Mouse (Mus musculus) forebrain, embryonic 10.5 days (tissue): ENCODE measurements around the gene Ncf1. TPM values are rescaled to one million over a fixed set of nuclear protein-coding genes. Genes with fewer than 3 reads are reported as not detected.

Source experiments
- DNase-seq: peaks from one replicate; pipeline ENCODE4 v3.0.0-alpha.2; 2017; ENCODE audit warnings: low spot score; ENCODE audit errors: extremely low spot score
- H3K27ac ChIP-seq: fragments of 300-500 bp; sonication (generic); 2 replicates; pipeline ENCODE4 v1.5.1; 2016; ENCODE audit warnings: mild to moderate bottlenecking
- H3K27me3 ChIP-seq: fragments of 300-500 bp; sonication (generic); 2 replicates; pipeline ENCODE4 v1.6.1; 2016; ENCODE audit warnings: mild to moderate bottlenecking; ENCODE audit not compliant: poor library complexity, severe bottlenecking
- H3K36me3 ChIP-seq: fragments of 300-500 bp; sonication (generic); replicated peaks from 2 replicates; pipeline ENCODE4 v1.6.1; 2016; ENCODE audit warnings: mild to moderate bottlenecking, moderate library complexity
- H3K4me1 ChIP-seq: fragments of 300-500 bp; sonication (generic); 2 replicates; pipeline ENCODE4 v1.6.1; 2016
- H3K4me3 ChIP-seq: fragments of 300-500 bp; sonication (generic); 2 replicates; pipeline ENCODE4 v1.5.1; 2016; ENCODE audit warnings: mild to moderate bottlenecking, moderate library complexity
- H3K9me3 ChIP-seq: fragments of 300-500 bp; sonication (generic); 2 replicates; pipeline ENCODE4 v1.6.1; 2016; ENCODE audit warnings: mild to moderate bottlenecking, moderate library complexity
- WGBS: fragments of 180-500 bp; shearing (Covaris S2); methylation state at CpG from one replicate; pipeline ENCODE4 v1.1.7; 2016; 5-methylcytosine and 5-hydroxymethylcytosine counted together
- polyA plus RNA-seq: library from polyadenylated mRNA; unstranded; fragments of >200 nt; fragmentation: Nextera tagmentation; extraction: Ambion mirVana; gene quantifications from 2 replicates; pipeline ENCODE4 v1.2.1, GENCODE M21; 2016

The Ncf1 gene
- polyA plus RNA-seq, 1 experiment from 2014 or later, result 2.4 TPM

DNA sequence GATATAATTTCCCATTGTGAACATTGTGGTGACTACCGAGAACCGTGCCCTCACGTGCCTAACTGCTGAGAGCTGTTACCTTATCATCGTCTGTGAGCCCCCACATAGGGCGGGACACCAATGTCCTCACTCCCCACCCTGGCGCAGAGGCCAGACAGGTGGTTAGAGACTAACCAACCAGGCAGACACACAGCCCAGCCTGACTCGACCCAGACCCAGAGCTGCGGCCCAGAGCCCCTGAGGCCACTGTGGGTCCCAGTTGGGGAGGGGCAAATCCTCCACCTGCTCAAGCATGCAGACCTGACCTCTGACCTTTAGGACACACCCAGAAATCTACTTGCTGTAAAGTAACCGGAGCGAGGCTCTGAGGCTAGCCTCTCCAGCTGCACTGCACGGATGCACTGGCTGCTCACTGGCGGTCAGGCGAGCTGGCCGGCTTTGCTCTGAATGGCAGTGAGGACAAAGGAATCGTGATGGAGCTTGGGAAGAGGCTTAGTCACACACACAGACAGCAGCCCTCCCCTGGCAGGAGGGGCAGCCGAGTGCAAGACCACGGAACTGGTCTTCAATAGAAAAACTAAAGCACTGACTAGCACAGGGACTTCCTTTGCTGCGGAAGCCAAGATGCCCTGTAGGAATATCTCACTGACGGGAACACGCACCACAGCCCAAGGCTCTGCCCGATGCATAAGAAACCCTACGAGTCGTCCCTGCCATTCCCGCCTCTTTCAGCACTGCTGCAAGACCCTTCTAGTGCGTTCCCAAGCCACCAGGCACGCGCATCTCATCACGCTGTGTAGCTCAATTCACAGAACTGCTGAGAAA, 8.7 kb upstream of the Ncf1 start:
- Histone ChIP-seq H3K36me3 (peaks cover 87% of the 10 kb centered on the region), H3K27me3 (no peaks in the 10 kb centered on the region), H3K4me1 (peaks cover 42% of the 10 kb centered on the region), H3K27ac (peak overlapping the region; percentile 84), H3K4me3 (no peak overlapping the region; the same call in 1 of the 2 replicates), H3K9me3 (no peaks in the 10 kb centered on the region)
- WGBS, result 61% methylated on average over 28 of the region's 28 CpGs
- DNase-seq, result peak; percentile 75

DNA sequence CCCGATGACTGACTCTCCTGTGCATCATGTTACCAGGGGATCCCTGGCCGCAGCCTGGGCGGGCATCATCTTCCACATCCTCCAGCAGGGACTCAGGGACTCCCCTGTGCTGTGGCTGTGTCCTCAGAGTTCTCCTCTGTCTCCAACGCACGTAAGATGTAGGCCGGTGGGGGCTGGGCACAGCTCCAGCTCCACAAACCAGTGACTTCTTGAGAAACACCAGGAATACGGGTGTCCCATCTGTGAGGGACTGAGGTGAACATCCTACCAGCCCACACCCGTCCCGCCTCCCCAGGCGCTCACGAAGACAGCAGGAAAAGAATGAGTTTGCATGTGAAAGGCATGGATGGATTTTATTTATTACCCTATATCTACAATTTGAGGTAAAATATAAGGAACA, 8.1 kb upstream of the Ncf1 start:
- H3K27ac ChIP-seq, result peak overlapping the region; percentile 84
- H3K4me1 ChIP-seq, result peaks cover 49% of the 10 kb centered on the region
- H3K36me3 ChIP-seq, result peaks cover 80% of the 10 kb centered on the region

DNA sequence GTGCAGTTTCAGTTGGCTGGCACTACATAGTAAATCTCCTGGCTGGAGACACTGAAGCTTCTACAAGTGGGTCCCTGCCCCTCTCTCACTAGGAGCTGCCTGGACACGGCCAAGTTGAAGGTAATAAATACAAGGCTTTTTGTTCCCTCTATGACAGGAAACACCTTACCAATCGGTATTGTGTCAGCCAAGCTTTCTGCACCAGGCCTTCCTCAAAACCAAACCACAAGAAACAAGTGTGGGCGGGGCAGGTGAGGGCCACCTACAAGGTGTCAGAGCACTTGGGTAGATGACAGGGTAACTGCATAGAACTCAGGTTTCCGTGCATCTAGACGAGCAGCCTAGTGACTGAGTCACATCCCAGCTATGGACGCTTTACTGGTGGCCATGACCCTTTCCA, 7.4 kb upstream of the Ncf1 start:
- no peak for DNase-seq
- Histone ChIP-seq H3K9me3 (no peaks in the 10 kb centered on the region), H3K36me3 (peaks cover 73% of the 10 kb centered on the region), H3K27me3 (no peaks in the 10 kb centered on the region), H3K4me1 (peaks cover 51% of the 10 kb centered on the region), H3K27ac (no peak overlapping the region), H3K4me3 (no peak overlapping the region)
- 96% methylated on average over 6 of the region's 6 CpGs for WGBS

More for the DNA sequence above, 8.1 kb upstream of the Ncf1 start:
- Histone ChIP-seq H3K4me3 (no peak overlapping the region), H3K9me3 (no peaks in the 10 kb centered on the region), H3K27me3 (no peaks in the 10 kb centered on the region)
- 96% methylated on average over 11 of the region's 11 CpGs for WGBS
- DNase-seq, result no peak

DNA sequence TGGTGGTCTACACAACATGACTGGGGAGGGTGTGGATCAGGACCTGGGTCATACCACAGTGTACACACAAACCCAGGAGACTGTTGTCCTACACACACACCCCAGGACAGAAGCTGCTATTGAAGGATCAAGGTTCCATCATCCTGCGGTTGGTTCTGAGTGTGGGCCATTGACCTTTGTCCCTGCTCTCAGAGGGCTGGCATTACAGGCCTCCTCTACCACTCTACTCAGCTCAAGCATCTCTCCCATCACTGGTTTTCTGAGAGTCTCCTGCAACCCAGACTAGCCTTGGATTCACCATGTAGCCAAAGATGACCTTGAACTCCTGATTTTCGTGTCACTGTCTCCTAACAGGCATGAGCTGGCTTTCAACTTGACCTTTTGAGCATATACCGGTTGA, 6.8 kb upstream of the Ncf1 start:
- WGBS, result 94% methylated on average over 3 of the region's 3 CpGs
- Histone ChIP-seq H3K36me3 (peaks cover 68% of the 10 kb centered on the region), H3K27me3 (no peaks in the 10 kb centered on the region), H3K9me3 (no peaks in the 10 kb centered on the region), H3K4me3 (no peak overlapping the region), H3K4me1 (peaks cover 51% of the 10 kb centered on the region), H3K27ac (no peak overlapping the region)
- DNase-seq, result no peak

DNA sequence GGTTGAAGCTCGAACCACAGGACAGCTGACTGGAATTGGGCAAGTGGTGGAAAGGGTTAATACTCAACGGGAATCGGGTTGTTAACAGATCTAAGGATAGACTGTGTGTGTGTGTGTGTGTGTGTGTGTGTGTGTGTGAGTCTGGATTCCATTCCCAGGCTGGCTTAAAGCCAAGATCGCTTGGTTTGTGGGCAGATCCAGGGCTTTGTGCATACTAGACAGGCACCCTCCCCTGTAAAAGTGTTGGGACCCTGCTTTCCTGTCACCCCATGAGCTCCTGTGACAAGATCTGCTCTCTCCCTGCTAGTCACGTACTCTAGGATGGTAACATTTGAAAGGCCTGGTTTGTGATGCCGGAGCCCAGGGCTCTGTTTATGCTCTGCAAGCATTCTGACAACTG, 5.7 kb upstream of the Ncf1 start:
- H3K9me3 ChIP-seq, result no peaks in the 10 kb centered on the region
- peaks cover 51% of the 10 kb centered on the region for H3K4me1 ChIP-seq
- H3K27ac ChIP-seq, result peak overlapping the region; percentile 31; the same call in 1 of the 2 replicates
- H3K27me3 ChIP-seq, result no peaks in the 10 kb centered on the region
- H3K36me3 ChIP-seq, result peaks cover 56% of the 10 kb centered on the region
- H3K4me3 ChIP-seq, result no peak overlapping the region
- WGBS, result 66% methylated on average over 6 of the region's 6 CpGs
- no peak for DNase-seq

DNA sequence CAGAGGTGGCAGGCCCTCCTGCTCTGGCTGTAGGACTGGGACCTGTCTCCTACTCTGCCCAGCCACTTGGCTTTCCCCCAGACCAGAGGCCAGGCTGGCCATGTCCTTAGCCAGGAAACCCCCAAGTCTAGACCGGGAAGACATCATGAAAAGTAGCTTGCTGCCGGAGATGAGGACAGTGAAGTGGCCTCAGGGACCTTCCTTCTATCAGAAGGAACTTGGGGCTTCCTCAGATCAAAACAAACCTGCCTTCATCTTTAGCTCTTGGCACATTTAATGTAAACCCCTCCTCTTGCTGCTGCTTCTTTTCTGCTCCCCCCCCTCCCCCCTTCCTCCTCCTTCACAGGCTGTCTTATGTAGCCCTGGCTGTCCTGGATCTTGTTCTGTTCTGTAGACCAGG, 4.8 kb upstream of the Ncf1 start:
- Histone ChIP-seq H3K4me3 (no peak overlapping the region), H3K27ac (peak overlapping the region; percentile 54), H3K36me3 (peaks cover 47% of the 10 kb centered on the region), H3K27me3 (no peaks in the 10 kb centered on the region), H3K4me1 (peaks cover 47% of the 10 kb centered on the region), H3K9me3 (no peaks in the 10 kb centered on the region)
- no peak for DNase-seq
- WGBS, result 78% methylated on average over 2 of the region's 2 CpGs

DNA sequence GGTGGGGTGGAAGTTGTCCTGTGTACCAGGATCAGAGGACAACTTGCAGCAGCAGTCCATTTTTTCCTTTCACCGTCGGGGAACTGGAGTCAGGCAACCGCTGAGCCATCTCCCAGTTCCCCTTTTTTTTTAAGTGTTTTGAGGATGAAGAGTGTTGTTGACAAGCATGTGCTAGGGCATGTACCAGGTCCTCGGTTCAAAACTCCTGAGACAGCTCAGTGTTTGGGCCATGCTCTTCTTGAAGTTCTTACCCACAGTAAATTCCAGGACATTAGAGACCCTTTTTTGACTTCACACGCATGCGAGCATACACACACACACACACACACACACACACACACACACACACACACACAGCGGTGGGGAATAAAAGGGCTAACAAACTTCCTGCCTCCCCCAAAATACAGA, 3.8 kb upstream of the Ncf1 start:
- H3K4me1 ChIP-seq, result peaks cover 38% of the 10 kb centered on the region
- WGBS, result 78% methylated on average over 7 of the region's 7 CpGs
- peaks cover 38% of the 10 kb centered on the region for H3K36me3 ChIP-seq
- DNase-seq, result no peak
- H3K27me3 ChIP-seq, result no peaks in the 10 kb centered on the region
- H3K9me3 ChIP-seq, result no peaks in the 10 kb centered on the region
- no peak overlapping the region for H3K4me3 ChIP-seq
- H3K27ac ChIP-seq, result peak overlapping the region; percentile 54; the same call in 1 of the 2 replicates

DNA sequence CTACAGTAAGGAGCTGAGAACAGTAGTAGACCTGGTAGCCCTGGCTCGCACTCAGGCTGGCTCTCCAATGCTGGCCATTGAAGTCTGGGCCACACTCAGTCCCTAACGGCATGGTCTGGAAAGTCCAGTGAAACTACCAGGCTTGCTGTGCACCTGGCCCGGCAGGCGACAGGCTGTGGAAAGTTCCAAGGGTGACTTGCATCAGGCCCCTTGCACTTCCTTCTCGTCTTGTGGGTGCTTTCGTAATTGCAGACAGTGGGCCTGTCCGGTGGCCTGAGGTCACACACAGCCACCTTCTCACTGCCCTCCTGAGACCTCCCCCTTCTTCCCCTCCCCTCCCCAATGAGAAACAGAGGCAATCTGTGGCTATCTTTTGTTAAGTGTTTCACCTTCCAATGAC, 3.1 kb upstream of the Ncf1 start:
- Histone ChIP-seq H3K9me3 (no peaks in the 10 kb centered on the region), H3K4me3 (no peak overlapping the region), H3K36me3 (peaks cover 31% of the 10 kb centered on the region), H3K4me1 (peaks cover 40% of the 10 kb centered on the region), H3K27me3 (no peaks in the 10 kb centered on the region), H3K27ac (0 out of 2 replicates have a peak overlapping the region, but pooled peaks have one; percentile 32)
- no peak for DNase-seq
- WGBS, result 58% methylated on average over 7 of the region's 7 CpGs

DNA sequence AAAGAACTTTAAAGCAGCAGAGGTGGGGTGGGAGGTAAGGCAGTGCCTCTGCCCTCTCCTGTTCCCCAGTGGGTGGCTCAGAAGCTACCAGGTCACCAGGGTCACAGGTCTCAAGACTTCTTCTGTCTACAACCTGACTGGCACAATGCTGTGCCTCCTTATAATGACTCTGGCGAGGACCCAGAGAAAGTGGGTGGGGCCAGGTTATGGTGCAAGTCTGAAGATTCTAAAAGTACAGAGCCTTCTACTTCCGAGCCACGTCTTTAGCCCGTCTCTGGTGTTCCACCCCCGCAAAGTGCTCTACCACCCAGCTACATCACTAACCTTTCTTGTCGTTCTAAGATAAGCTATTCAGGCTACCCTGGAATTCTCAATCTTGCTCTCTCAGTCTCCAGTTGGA, 2.7 kb upstream of the Ncf1 start:
- WGBS, result 83% methylated on average over 6 of the region's 6 CpGs
- H3K36me3 ChIP-seq, result peaks cover 26% of the 10 kb centered on the region
- no peak overlapping the region for H3K4me3 ChIP-seq
- no peaks in the 10 kb centered on the region for H3K27me3 ChIP-seq
- H3K9me3 ChIP-seq, result no peaks in the 10 kb centered on the region
- H3K27ac ChIP-seq, result 0 out of 2 replicates have a peak overlapping the region, but pooled peaks have one; percentile 32
- no peak for DNase-seq
- H3K4me1 ChIP-seq, result peaks cover 44% of the 10 kb centered on the region

DNA sequence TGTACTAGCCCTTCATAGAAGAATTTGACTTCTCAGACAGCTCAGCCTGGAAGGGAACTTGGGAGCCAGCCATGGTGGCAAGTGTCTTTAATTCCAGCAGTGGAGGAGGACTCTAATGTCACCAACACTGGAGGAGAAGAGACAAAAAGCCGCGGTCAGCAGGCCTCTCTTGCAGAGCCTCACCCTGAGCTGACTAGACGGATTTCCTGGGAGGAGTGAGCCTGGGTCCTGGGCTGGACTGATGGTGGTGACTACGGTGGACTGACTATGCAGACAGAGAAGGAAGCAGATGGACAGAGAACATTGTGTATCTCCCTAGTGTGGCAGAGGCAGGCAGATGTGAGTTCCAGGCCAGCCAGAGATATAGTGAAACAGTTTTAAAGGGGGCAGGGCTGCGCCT, 2.0 kb upstream of the Ncf1 start:
- Histone ChIP-seq H3K9me3 (no peaks in the 10 kb centered on the region), H3K27ac (no peak overlapping the region), H3K36me3 (peaks cover 19% of the 10 kb centered on the region), H3K4me3 (no peak overlapping the region), H3K4me1 (peaks cover 51% of the 10 kb centered on the region), H3K27me3 (no peaks in the 10 kb centered on the region)
- WGBS, result 90% methylated on average over 5 of the region's 5 CpGs
- DNase-seq, result no peak

DNA sequence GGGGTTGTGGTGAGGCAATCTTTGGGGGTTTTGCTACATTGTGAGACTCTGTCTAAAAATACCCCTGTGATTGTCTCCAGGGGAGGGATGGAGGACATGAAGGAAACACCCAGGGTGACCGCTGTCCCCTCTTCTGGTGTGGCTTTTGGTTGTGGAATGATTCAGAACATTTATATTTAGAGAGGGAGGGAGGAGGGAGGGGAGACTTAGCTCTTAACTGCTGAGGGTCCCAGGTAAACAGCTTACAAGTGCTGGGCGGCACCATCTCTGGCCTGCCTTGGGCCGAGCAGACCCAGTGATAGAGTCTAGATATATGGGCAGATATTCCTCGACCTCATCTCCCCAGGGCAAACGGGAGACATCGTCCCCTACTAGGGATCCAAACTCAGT, 1.2 kb downstream of the Ncf1 start:
- Histone ChIP-seq H3K27me3 (peaks cover 8% of the 10 kb centered on the region), H3K4me3 (no peak overlapping the region), H3K27ac (peak overlapping the region; percentile 59), H3K9me3 (no peaks in the 10 kb centered on the region), H3K36me3 (no peaks in the 10 kb centered on the region), H3K4me1 (peaks cover 32% of the 10 kb centered on the region)
- DNase-seq, result no peak
- 89% methylated on average over 6 of the region's 6 CpGs for WGBS

DNA sequence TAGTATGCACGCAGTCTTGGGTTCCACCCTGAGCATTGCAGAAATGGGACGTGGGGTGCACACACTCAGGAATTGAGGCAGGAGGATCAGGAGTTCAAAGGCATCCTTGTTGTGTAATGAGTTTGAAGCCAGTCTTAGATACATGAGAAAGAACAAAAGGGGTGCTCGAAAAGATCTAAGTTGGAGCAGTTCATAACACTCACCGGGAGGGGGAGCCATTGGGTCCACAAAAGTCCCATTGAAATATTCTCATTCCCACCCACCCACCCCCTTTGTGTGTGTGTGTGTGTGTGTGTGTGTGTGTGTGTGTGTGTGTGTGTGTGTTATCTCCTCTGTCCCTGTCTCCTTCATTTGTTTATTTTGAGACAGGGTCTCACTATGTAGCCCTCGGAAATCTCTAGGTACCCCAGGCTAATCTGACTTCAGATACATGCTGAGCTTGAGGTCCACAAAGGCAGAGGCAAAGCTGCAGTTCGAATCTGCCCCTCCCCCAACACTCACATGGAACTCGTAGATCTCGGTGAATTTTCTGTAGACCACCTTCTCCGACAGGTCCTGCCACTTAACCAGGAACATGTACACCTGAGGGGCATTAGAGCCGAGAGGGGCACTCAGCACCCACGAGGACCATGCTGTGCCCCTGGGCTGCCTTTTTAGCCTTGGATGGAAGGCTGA, 1.7 kb downstream of the Ncf1 start:
- no peaks in the 10 kb centered on the region for H3K9me3 ChIP-seq
- peak; percentile 59 for DNase-seq
- H3K4me3 ChIP-seq, result no peak overlapping the region
- no peaks in the 10 kb centered on the region for H3K36me3 ChIP-seq
- peak overlapping the region; percentile 75 for H3K27ac ChIP-seq
- peaks cover 27% of the 10 kb centered on the region for H3K4me1 ChIP-seq
- WGBS, result 43% methylated on average over 11 of the region's 11 CpGs
- peaks cover 13% of the 10 kb centered on the region for H3K27me3 ChIP-seq

DNA sequence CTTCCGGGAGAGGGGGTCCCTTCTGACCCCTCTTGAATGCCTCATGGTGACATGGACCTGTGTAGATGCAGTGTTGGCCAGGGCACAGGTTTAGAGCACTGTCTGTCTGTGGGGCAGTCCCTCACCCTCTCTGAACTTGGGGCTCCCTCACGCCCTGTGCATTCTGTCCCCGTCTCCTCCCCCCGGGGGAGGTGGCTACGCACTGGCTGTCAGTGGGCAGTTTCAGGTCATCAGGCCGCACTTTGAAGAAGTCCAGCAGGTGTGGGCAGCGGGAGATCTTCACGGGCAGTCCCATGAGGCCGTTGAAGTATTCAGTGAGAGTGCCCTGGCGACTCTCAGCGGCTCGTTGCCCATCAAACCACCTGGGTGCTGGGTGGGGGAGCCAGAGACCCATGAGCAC, 2.5 kb downstream of the Ncf1 start:
- H3K27ac ChIP-seq, result peak overlapping the region; percentile 75
- H3K9me3 ChIP-seq, result no peaks in the 10 kb centered on the region
- no peak overlapping the region for H3K4me3 ChIP-seq
- WGBS, result 79% methylated on average over 12 of the region's 12 CpGs
- peaks cover 20% of the 10 kb centered on the region for H3K27me3 ChIP-seq
- peaks cover 29% of the 10 kb centered on the region for H3K4me1 ChIP-seq
- DNase-seq, result no peak
- no peaks in the 10 kb centered on the region for H3K36me3 ChIP-seq
